ENCODE assay signal across 14 mouse cellular contexts in genomic region chr2:94043662-94044061, GRCm38 (mm10). TPM values are rescaled to one million over a fixed set of nuclear protein-coding genes. Genes with fewer than 3 reads are reported as not detected.
DNase-seq lines count a peak whose midpoint lies in the region; ATAC-seq lines count a peak whose summit lies in the region.
"Had no signal": no experiment of that assay in that cellular context is flagged by ENCODE, and none has a peak within 500 bp of the region (broad histone marks: within the 10 kb centered on the region; RNA-seq: fewer than 3 reads in every experiment).

No protein-coding gene starts in this region.

- 0 out of 2 replicates have a peak, but pooled peaks cover 7% of the 10 kb centered on the region for H3K36me3 ChIP-seq in hindbrain, embryonic 14.5 days (replicated peaks; ENCODE audit: control insufficient read depth, insufficient read depth)
- no peaks in the 10 kb centered on the region for H3K36me3 ChIP-seq in neural tube, embryonic 13.5 days
- H3K36me3 ChIP-seq: embryonic facial prominence, embryonic 12.5 days; intestine, embryonic 15.5 days had no signal

- WGBS in hindbrain, embryonic 14.5 days, result 35% methylated on average over 5 of the region's 5 CpGs
- 45% methylated on average over 5 of the region's 5 CpGs for WGBS in neural tube, embryonic 13.5 days

- H3K27ac ChIP-seq in hindbrain, embryonic 14.5 days, result peak overlapping the region; percentile 66
- H3K27ac ChIP-seq in neural tube, embryonic 13.5 days (replicated peaks), result no peak overlapping the region
- H3K27ac ChIP-seq: embryonic facial prominence, embryonic 12.5 days; intestine, embryonic 15.5 days had no signal

- H3K9me3 ChIP-seq in hindbrain, embryonic 14.5 days (ENCODE audit: control insufficient read depth, low read length), result no peaks in the 10 kb centered on the region
- H3K9me3 ChIP-seq in neural tube, embryonic 13.5 days, result no peaks in the 10 kb centered on the region
- H3K9me3 ChIP-seq: embryonic facial prominence, embryonic 12.5 days; intestine, embryonic 15.5 days had no signal

- H3K9ac ChIP-seq in hindbrain, embryonic 14.5 days, result 0 out of 2 replicates have a peak overlapping the region, but pooled peaks have one; percentile 7
- no peak overlapping the region for H3K9ac ChIP-seq in neural tube, embryonic 13.5 days
- H3K9ac ChIP-seq: embryonic facial prominence, embryonic 12.5 days; intestine, embryonic 15.5 days had no signal

- intact Hi-C loops in left cerebral cortex, postnatal 25 days (cut with DNase I), result no loop called here
- intact Hi-C loops in left cerebral cortex, postnatal 4 days (cut with DNase I), result no loop called here
- intact Hi-C loops in gastrocnemius, postnatal 14 days (cut with DNase I; ENCODE audit: low total_unique reads), result no loop called here

- peak; percentile 74 for ATAC-seq in hindbrain, embryonic 14.5 days (ENCODE audit: low FRiP score)
- ATAC-seq in neural tube, embryonic 13.5 days (ENCODE audit: low read depth), result peak; percentile 62; the same call in 1 of the 2 replicates

- H3K4me3 ChIP-seq in hindbrain, embryonic 14.5 days (replicated peaks; ENCODE audit: low read length), result no peak overlapping the region
- no peak overlapping the region for H3K4me3 ChIP-seq in neural tube, embryonic 13.5 days
- H3K4me3 ChIP-seq: embryonic facial prominence, embryonic 12.5 days; intestine, embryonic 15.5 days had no signal

- DNase-seq in left cerebral cortex, postnatal 25 days (ENCODE audit: low spot score in 2 of 2), result peak; percentile 47 to 52
- DNase-seq in left cerebral cortex, postnatal 4 days, result no peak
- DNase-seq in embryo, embryonic 10 days (ENCODE audit: low spot score), result peak; percentile 49
- peak; percentile 65 for DNase-seq in hindbrain, embryonic 14.5 days (ENCODE audit: low spot score)
- no peak for DNase-seq in gastrocnemius, postnatal 14 days
- DNase-seq in urinary bladder, postnatal 36 days (ENCODE audit: low spot score in 2 of 2), result no peak
- DNase-seq in adrenal gland, postnatal 25 days, result no peak

- no peak overlapping the region for H3K4me2 ChIP-seq in hindbrain, embryonic 14.5 days (replicated peaks)
- no peak overlapping the region for H3K4me2 ChIP-seq in neural tube, embryonic 13.5 days
- H3K4me2 ChIP-seq: embryonic facial prominence, embryonic 12.5 days; intestine, embryonic 15.5 days had no signal

- peaks cover 23% of the 10 kb centered on the region for H3K4me1 ChIP-seq in hindbrain, embryonic 14.5 days (replicated peaks; ENCODE audit: control insufficient read depth, insufficient read depth, low read length)
- peaks cover 33% of the 10 kb centered on the region for H3K4me1 ChIP-seq in neural tube, embryonic 13.5 days (replicated peaks)

- no peaks in the 10 kb centered on the region for H3K27me3 ChIP-seq in hindbrain, embryonic 14.5 days (ENCODE audit: control insufficient read depth, insufficient read depth, low read length)
- no peaks in the 10 kb centered on the region for H3K27me3 ChIP-seq in neural tube, embryonic 13.5 days
- H3K27me3 ChIP-seq: embryonic facial prominence, embryonic 12.5 days; intestine, embryonic 15.5 days had no signal

RNA-seq across cellular contexts. Expression of gene Alkbh3, which starts 33.1 kb away (rescaled TPM):
- 10 to 100 TPM; 19.4 to 25.7 TPM for total RNA-seq in left cerebral cortex, postnatal 25 days (2021)
- 10 to 100 TPM; 33.7 to 43.3 TPM for total RNA-seq in left cerebral cortex, postnatal 4 days (2021)
- polyA plus RNA-seq in hindbrain, embryonic 14.5 days (2014; fragmentation: Nextera tagmentation; extraction: Ambion mirVana), result 43.2 and 52.6 TPM in 2 replicates
- 43.4 and 43.8 TPM in 2 replicates for polyA plus RNA-seq in neural tube, embryonic 13.5 days (2015; fragmentation: Nextera tagmentation; extraction: Ambion mirVana)
- 10 to 100 TPM; 48.9 to 54.0 TPM for total RNA-seq in gastrocnemius, postnatal 14 days (2021)
- 48.2 and 56.0 TPM in 2 replicates for total RNA-seq in adrenal gland, postnatal 25 days (2021)

RNA-seq across cellular contexts. Expression of gene Gm27027, which starts 47.5 kb away (rescaled TPM):
- total RNA-seq in left cerebral cortex, postnatal 25 days (2021), result not detected
- total RNA-seq in left cerebral cortex, postnatal 4 days (2021), result not detected
- polyA plus RNA-seq in hindbrain, embryonic 14.5 days (2014; fragmentation: Nextera tagmentation; extraction: Ambion mirVana), result not detected in 2 replicates
- polyA plus RNA-seq in neural tube, embryonic 13.5 days (2015; fragmentation: Nextera tagmentation; extraction: Ambion mirVana), result not detected in 2 replicates
- under 1 TPM in 1 of 2 experiments, not detected in 1; 0.86 TPM for total RNA-seq in gastrocnemius, postnatal 14 days (2021)
- not detected in 2 replicates for total RNA-seq in adrenal gland, postnatal 25 days (2021)
- total RNA-seq: adrenal gland, adult 18-20 months; monocyte, adult 5-6 weeks had no signal
- polyA plus RNA-seq: embryonic facial prominence, embryonic 12.5 days; intestine, embryonic 15.5 days; limb, embryonic 11.5 days; stomach, embryonic 16.5 days had no signal

Comparison
In these comparisons a context has a peak if more than half of its experiments do, and no peak if none do; other contexts are left out.
1. DNase-seq: peak in left cerebral cortex, postnatal 25 days (2 of 2), embryo, embryonic 10 days (single experiment) and hindbrain, embryonic 14.5 days (single experiment); none in left cerebral cortex, postnatal 4 days (single experiment), gastrocnemius, postnatal 14 days (single experiment), urinary bladder, postnatal 36 days (0 of 2) and adrenal gland, postnatal 25 days (single experiment).